Mouse (Mus musculus): ENCODE data around the gene Celf6.
A peak's percentile ranks its signal among the peaks of the same experiment; 100 is the strongest.

Gene Celf6

DNA sequence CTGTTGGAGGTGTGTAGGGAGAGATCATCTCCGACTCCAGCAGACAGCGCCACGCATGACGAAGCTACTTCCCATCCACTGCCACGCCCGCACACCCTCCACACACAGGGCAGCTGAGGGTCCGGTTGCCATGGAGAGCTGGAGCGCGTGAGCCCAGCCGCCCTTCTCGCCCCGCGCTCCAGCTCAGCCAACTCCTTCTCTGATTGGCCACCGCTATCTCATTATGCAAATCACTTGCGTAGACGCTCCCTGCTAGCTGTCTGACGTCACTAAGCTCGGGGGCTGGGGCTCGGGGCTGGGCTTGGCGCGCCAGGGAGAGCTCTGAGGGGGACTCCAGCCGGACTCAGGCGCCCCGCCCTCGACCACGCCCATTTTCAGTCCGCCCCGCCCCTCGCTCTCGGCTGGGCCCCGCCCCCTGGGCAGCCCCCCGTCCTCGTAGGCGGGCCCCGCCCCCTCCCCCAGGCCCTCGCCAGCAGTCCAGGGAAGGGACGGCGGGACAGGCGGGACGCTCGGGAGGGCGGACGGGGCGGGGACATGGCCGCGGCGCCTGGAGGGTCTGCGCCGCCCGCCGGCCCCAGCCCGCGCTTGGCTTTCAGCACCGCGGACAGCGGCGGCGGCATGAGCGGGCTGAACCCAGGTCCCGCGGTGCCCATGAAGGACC is at the start of gene Celf6:
Celf6 (plus strand) TSS at position 74 of the 661 bp plus-strand sequence.
- peak; percentile 93 for DNase-seq (ENCODE audit: low spot score in 2 of 2)

DNA sequence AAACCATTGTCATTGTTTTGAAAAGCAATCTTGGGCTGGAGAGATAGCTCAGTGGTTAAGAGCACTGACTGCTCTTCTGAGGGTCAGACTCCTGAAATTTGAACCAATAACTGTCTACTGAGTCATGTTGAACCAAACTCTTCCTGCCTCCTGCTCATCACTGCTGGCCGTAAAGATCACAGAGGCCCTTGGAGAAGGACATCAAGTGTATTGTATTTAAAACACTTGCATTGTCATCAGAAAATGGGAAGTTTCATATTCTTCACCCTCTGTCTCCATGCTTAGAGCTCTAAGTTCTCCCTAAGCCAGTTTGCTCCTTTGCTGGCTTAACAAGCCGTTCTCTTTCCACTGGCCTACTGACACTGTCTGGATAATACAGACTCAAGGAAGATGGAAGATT is 49.4 kb upstream of the Celf6 start:
- no peak for DNase-seq (ENCODE audit: low spot score in 2 of 2)

DNA sequence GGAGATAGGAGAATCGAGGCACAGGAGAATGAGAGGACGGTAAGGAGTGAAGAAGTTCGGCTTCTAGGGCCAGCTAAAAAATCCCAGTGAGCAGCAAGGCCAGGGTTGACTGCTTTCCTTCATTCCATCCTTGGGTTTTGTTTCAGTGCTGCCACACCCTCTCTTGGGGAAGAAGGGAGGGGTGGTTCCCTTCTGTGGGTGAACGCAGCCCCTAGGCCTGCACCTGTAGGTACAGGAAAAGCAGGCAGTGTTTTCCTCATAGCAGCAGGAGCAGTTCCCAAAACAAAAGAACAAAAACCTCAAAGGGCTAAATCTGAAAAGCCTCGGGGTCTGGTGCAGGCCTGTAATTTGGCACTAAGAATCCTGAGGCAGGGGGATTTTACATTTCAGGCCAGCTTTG is 46.1 kb upstream of the Celf6 start:
- no peak for DNase-seq (ENCODE audit: low spot score in 2 of 2)

DNA sequence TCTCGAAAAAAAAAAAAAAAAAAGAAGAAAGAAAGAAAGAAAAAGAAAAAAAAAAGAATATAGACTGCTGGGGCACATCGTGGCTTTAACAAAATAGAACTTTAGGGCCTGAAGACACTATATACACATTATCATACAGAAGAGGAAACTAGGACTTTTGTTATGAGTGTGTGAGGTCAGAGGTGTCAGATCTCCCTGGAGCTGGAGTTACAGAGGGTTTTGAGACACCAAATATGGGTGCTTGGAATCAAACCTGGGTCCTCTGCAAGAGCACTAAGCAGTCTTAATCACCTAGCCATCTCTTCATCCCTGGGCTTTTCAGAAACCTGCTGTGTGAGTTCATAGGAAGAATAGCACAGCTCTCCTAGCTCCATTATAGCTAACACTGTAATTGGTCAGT is 44.3 kb upstream of the Celf6 start:
- DNase-seq (ENCODE audit: low spot score in 2 of 2) = no peak

DNA sequence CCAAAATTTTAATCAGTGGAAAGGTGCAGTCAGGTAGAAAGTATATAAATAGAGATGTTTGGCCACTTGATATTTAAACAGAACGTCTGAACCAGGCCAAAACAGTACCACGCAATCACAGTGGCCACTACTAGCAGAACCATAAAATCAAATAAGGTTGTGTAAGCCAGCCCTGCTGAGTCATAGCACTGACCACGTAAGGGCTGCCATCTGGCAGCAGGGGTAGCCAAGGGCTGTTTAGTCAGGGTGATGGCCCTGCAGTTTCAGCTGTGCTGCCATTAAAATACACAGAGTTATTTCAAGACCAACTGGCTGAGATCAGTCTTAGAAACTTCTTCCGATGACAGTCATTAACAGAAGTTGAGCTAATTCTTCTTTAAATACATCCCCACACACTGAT is 43.8 kb upstream of the Celf6 start:
- no peak for DNase-seq (ENCODE audit: low spot score in 2 of 2)

DNA sequence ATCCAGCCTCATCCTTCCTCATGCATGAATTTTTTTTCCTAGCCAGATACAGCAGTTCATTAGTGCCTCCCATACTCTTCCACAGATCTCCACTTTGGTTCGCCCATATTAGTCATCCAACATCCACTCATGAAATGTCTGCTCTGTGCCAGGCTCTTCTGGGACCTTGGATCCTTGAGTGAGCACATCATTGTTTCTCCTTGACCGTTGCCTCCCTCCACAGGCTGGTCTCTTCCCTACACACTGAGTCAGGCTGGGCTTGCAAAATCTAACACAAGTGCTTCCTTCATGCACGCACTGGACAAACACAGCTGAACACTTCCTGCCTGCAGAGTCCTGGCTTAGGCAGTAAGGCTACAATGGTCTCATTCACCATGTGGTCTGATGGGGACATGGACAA is 40.1 kb upstream of the Celf6 start:
- DNase-seq (ENCODE audit: low spot score in 2 of 2) = no peak

DNA sequence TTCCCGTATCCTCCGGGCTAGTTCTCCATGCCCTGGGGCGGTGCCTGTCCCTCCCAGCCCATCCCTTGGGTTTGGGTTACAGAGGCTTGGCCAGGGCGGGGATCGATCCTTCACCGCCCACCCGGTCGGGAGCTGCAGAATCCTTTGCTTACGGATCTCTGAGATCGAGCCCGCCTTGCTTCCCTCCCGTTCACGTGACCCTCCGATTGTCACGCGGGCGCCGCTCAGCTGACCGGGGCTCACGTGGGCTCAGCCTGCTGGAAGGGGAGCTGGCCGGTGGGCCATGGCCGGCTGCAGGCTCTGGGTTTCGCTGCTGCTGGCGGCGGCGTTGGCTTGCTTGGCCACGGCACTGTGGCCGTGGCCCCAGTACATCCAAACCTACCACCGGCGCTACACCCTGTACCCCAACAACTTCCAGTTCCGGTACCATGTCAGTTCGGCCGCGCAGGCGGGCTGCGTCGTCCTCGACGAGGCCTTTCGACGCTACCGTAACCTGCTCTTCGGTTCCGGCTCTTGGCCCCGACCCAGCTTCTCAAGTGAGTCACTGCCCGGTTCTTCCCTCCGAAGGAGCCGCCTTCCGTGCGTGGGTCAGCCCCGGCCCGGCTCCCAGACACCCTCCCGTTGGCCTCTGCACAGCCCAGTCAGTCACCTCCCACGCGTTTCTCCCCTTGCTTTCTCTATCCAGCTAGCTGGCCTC is 38.1 kb upstream of the Celf6 start, which contains the start of the genes Hexa and Tmem202:
Hexa (plus strand) TSS at position 100 of the 697 bp plus-strand sequence.
Tmem202 (minus strand) TSS at position 407 of the 697 bp plus-strand sequence.
- peak; percentile 78 to 84 for DNase-seq (ENCODE audit: low spot score in 2 of 2)

DNA sequence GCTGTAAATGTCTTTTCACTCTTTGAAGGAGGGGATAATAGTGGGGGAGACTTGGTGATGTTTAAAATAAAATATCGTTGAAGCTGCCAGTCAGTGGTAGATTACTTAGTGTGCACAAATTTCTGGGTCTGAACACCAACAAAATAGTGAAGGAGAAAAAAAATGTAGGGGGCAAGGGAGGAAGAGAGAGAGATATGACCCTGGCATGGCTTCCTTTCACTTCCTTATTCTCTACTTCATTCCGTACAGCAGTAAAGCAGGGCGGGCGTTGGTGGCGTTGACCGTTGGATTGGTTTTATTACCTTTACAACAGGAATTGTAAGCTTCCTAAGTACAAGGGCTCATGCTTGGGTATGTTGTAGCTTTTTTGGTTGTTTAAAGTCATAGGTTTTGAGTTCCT is 36.1 kb upstream of the Celf6 start:
- DNase-seq (ENCODE audit: low spot score in 2 of 2) = no peak

DNA sequence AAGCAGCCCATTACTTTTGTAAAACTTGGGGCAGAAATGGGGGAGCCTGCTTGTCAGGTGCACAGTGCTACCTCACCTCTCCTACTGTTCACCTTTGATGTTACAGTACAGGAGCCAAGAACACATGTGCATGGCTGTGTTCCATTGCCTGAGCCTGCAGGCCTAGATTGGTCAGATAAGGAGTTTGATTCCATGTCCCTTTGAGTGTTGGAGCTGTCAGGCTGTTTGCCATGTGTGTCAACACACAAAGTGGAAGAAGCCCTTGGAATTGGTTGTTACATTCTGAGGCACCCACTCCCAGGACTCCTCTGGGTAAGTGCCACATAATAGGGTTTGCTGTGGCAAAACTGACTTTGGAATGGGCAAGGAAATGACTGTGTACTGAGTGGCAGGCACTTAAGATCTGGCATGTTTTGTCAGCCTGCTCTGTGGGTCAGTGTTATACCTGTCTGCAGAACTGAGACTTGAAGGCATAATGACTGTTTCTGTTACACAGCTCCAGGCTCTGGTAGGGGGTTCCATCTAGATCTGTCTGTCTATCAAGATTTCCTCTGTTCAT is 34.9 kb upstream of the Celf6 start:
- no peak for DNase-seq (ENCODE audit: low spot score in 2 of 2)

DNA sequence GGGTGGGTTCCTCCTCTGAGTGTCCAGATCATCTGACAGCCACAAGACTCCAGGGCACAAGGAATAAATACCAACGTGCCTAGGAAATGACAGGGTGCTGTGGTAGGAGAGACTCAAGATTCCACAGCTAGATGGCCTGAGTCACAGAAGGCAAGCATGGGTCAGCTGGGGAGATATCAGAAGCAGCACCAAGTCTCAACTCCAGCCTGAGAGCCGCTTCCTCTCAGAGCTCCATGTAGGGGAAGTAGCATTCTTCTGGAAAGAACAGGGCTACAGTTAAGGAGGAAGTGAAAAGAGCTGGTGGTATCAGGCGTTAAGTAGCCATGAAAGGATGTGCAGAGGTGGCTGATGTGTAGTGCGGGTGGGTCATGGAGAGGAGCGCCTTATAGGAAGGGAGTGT is 33.0 kb upstream of the Celf6 start:
- DNase-seq (ENCODE audit: low spot score in 2 of 2) = no peak

DNA sequence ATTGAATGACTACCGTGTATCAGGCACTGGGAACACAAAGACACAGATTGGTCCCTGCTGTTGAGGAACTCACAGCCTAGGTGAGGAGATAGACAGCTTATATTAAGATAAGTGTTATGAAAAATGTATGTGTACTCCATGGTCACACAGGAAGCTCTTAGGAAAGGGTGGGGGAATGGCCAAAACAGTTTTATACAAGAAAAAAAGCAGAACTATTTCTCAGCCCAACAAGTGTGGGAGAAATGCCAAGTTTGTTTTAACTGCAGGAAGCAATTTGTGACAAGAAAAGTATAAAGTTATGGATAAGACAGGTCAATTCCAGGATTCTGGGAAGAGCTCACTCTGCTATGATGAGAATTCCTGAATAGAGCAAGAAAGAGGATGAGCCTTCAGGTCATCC is 29.8 kb upstream of the Celf6 start:
- DNase-seq (ENCODE audit: low spot score in 2 of 2) = no peak

DNA sequence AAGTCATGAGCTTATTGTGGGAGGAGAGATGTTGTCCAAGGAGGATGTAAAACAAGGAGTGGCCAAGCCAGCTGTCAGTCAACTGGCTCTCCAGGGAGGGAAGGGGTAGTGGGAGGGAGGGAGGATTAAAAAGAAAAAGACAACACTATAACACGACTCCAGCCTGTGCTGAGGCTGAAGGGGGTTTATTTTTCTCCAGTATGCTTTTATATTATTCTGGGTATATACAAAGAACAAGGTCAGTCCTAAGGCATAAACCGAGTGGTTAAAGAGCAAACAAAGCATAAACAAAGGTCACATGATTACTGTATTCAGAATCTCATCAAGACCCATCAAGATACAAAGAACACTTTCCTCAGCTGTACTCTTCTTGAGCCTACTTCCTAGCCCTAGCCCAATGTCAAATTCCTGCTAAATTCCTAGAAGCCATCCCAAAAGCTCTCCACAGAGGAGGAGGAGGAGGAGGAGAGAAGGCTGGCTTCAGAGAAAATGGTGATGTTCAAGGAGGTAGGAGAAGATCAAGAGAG is 28.7 kb upstream of the Celf6 start:
- DNase-seq (ENCODE audit: low spot score in 2 of 2) = no peak

DNA sequence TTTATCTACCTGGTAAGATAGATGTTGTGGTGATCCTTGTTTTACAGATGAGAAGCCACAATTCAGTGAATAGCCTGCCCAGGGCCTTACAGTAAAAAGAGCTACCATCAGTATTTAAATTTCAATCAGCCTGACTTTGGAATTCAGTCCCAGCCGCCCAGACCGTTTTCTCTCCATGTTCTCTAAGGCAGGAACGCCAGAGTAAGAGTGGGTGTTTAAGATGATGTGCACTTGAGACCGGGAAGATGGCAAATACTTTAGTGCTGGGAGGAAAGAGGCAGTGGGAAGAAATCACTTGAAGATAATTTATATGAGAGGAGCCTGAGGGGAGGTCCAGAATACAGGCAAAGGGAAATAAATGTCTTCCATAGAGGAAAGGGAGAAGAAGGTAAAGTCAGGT is 27.6 kb upstream of the Celf6 start:
- DNase-seq (ENCODE audit: low spot score in 2 of 2) = peak; percentile 23 to 26

DNA sequence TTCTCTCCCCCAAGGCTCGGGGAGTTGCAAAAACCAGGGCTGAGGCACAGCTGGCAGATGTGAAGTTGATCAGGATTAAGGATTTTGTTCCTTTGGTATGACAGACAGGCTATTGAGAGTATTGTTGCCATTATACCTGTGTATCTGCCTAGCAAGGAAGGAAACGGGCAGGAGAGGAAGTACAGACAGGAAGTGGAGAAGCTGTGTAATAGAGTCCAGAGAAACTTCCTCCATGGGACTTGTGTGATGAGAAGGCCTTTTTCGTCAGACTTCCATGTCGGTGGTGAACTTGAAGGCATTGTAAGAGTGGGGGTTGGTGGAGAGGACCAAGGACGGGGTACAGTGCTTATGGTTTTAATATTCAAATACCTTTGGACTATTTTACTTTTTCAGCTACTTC is 26.7 kb upstream of the Celf6 start:
- no peak for DNase-seq (ENCODE audit: low spot score in 2 of 2)

DNA sequence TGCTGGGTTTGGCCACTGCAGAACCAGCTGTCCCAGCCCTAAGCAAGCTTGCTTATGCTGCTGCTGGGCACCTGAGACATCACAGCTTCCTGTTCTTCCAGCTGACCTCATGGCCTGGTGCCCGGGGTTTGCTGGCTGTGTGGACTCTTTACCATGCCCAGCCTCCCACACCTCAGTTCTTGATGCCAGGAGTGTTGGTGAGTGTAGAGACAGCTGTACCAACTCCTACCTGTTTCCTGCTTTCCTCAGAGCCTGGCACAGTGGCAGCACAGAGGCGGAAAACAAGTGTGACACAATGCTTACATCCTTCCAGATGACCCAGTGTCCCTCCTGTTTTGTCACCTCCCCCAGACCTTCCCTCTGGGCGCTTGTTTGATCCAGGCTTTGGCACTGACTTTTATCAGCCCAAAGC is 26.1 kb upstream of the Celf6 start:
- DNase-seq (ENCODE audit: low spot score in 2 of 2) = peak; percentile 61 to 64

DNA sequence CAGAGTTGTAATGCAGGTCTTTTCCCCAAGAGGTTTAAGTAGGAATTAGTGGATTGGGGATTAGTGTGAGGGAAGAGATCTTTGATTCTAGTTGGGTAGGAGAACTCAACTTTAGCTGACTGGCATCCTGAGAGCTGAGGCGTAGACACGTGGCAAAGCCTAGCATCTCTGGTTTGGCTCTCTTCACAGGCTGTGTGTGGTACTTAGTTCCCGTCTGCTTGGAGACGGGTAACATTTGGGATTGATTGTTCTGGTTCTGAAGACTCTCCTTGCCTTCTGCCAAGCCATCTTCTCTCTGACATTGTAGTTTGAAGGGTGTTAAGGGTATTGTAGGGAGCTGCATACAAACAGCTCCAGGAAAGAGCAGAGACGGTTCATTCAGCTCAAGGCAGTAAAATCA is 25.1 kb upstream of the Celf6 start:
- no peak for DNase-seq (ENCODE audit: low spot score in 2 of 2)

DNA sequence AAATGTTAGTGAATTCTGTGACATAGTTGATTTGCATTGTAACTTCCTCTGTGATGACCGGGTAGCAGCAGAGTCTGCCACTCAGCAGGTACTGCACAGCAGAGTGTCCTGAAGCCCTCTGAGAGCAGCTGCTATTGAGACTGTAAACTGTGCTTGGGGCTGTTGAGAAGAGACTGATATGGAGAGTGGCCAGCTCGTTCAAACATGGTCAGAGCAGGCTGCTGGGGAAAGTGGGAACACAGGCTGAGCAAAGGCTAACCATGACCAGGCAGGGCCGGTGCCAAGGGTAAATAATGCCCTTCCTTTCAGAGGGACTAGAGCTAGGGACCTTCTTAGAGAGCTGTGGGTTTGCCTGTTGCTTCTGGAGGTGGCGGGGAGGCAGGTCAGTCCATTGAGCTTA is 24.0 kb upstream of the Celf6 start:
- DNase-seq (ENCODE audit: low spot score in 2 of 2) = no peak

DNA sequence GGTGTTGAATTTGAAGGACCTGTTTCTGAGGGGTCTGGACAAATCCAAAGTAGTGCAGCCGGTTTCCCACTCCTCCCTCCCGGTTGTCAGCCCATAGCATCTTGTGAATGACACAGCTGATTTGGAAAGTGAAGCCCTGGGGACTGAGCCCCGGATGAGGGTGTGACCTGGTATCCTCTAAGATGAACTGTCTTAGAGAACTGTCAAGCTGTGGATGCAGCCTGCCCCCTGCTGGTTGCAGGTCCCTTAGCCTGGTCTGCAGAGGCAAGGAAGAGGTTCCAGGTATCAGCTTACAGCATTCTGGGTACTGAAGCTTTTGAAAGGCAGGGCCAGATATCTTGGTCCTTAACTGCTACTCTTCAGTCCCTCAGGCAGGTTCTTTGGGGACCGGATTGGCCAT is 12.1 kb upstream of the Celf6 start:
- DNase-seq (ENCODE audit: low spot score in 2 of 2) = peak; percentile 66 to 69

DNA sequence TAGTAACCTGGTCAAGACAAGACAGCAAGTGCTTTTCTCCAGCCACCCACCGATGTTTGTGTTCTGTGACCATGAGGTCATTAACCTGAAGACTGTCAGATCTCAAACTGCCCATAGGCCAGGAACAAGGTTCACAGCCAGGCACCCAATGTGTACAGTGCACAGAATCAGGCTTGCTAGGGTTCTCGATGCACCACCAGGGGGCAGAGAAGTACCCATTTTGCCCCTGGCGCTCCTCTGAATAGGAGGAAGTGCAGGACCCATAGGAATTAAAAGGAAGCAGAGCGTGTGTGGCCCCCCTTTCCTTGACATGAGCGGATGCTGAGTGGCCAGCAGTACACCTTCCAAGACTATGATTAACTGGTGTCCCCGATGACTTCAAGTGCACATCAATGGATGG is 10.6 kb upstream of the Celf6 start:
- peak; percentile 46 to 60 for DNase-seq (ENCODE audit: low spot score in 2 of 2)

DNA sequence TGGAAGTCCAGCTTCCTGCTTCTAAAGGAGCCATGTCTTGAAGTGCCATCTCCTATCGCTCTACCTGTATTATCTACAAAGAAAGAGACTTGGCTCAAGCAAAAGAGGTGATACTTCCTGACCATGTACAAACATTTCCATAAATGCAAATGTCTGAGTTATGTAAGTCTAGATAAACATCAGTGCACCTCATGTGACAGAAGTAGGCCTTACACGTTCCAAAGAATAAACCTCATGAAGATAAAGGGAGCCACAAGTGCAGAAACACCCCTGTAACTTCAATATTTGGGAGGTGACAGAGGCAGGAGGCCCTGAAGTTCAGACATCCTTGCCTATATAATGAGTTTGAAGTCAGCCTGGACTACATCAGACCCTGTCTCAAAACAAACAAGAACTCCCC is 5.9 kb upstream of the Celf6 start:
- DNase-seq (ENCODE audit: low spot score in 2 of 2) = no peak

DNA sequence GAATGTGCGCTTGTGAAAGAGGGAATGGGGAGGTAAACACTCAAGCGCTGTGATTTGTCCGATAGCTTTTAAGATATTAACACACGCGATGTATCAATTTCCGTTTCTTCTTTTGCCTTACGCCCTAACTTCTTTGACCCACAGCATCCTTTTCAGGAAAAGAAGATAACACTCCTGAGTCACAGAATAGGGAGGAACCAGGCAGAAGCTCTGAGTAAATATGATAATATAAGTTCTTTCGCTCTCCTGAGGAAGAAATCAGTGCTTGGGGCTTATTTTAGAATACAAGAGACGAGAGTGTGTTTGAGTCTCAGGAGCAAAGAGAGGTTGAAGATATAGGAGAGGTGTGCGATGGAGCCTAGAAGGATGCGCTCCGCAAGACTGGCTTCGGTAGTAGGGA is 316 bp upstream of the Celf6 start:
- no peak for DNase-seq (ENCODE audit: low spot score in 2 of 2)

DNA sequence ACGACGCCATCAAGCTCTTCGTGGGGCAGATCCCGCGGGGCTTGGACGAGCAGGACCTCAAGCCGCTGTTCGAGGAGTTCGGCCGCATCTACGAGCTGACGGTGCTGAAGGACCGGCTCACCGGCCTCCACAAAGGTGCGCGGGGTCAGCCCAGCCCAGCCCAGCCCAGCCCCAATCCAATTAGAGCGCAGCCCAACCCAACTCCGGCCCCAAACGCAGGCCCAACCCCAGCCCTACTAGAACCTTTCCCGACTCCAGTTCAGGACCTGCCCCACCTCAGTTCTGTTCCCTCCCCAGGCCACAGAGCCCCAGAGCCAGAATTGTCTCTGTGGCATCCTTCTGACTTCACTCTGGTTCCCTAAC is 769 bp downstream of the Celf6 start:
- no peak for DNase-seq (ENCODE audit: low spot score in 2 of 2)

DNA sequence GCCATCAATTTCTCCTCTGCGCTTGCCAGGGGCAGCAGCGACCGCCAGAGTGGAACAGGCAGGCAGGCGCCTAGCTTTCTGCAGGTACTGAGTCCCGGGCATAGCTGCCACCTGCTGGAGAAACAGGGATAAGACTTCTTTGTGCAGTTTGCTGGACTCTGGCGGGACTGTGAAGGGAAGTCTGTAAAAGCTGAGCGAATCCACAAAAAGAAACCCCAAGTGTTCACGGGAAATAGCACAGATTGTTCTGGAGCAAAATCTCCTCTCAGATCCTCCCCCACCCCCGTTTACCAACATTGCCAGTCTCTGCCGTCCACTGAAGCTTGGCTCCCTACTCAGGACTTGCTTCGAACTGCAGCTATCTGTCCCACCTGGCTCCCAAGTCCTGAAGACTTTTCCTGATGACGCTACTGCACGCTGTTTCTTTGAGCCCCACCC is 7.2 kb downstream of the Celf6 start:
- DNase-seq (ENCODE audit: low spot score in 2 of 2) = peak; percentile 72 to 82

Data from frontal cortex, postnatal 36 days (tissue).